Mouse (Mus musculus) left cerebral cortex, postnatal 25 days (tissue): ENCODE data around the gene Cblc. TPM values are rescaled to one million over a fixed set of nuclear protein-coding genes. Genes with fewer than 3 reads are reported as not detected.

ENCODE experiments used
- DNase-seq, 2 experiments: peaks; one replicate each; pipeline ENCODE4 v3.0.0; 2022; ENCODE audit warnings: low spot score in 2 of 2, mixed read lengths in 1 of 2
- intact Hi-C: fragments of 180-260 bp; cut with DNase I; formaldehyde crosslinking; loops from one replicate; pipeline ENCODE4 v1.15.1; 2025
- total RNA-seq, 2 experiments: library from RNA; stranded (reverse); gene quantifications; 2 replicates each; pipeline ENCODE4 v1.2.3; 2021

Gene Cblc
- total RNA-seq, 2 experiments from 2014 or later, result not detected

GRCm38 (mm10) chr7:19740269-19740668 lies 56.3 kb downstream of the Cblc start:
- no peak for DNase-seq
- intact Hi-C loops, result no loop called here

GRCm38 (mm10) chr7:19738771-19739170 lies 57.8 kb downstream of the Cblc start:
- DNase-seq, result no peak
- intact Hi-C loops, result no loop called here

- DNase-seq, result no peak
- intact Hi-C loops, result no loop called here
Observed at GRCm38 (mm10) chr7:19736389-19737057, 60.1 kb downstream of the Cblc start.

- intact Hi-C loops, result no loop called here
- DNase-seq, result no peak
Observed at GRCm38 (mm10) chr7:19734178-19734666, 62.4 kb downstream of the Cblc start.

Other genes with a start within 250 kb of the Cblc start
- gene Ppp1r37, start 233.7 kb downstream of the Cblc start, total RNA-seq, result 100 to 1,000 TPM; 122 TPM
- 1 to 10 TPM in 1 of 2 experiments, under 1 TPM in 1; 0.27 to 1.1 TPM for gene Zfp296, start 219.5 kb downstream of the Cblc start, total RNA-seq
- 10 to 100 TPM; 43.7 to 47.1 TPM for gene Gemin7, start 219.2 kb downstream of the Cblc start, total RNA-seq
- 10 to 100 TPM; 70.9 to 81.0 TPM for gene Clasrp, start 192.3 kb downstream of the Cblc start, total RNA-seq
- gene Relb, start 167.4 kb downstream of the Cblc start, total RNA-seq, result 1 to 10 TPM; 6.6 to 7.5 TPM
- 100 to 1,000 TPM; 144 to 151 TPM for gene Clptm1, start 131.8 kb downstream of the Cblc start, total RNA-seq
- gene Apoc2, start 118.9 kb downstream of the Cblc start, total RNA-seq, result not detected
- not detected for gene Gm44805, start 115.4 kb downstream of the Cblc start, total RNA-seq
- not detected for gene Apoc4, start 115.3 kb downstream of the Cblc start, total RNA-seq
- 1 to 10 TPM; 2.6 to 4.0 TPM for gene Apoc1, start 104.1 kb downstream of the Cblc start, total RNA-seq
- 1,000 to 10,000 TPM; 2,052 to 2,099 TPM for gene Apoe, start 97.6 kb downstream of the Cblc start, total RNA-seq
- gene Tomm40, start 81.4 kb downstream of the Cblc start, total RNA-seq, result 100 to 1,000 TPM; 112 to 115 TPM
- gene Nectin2, start 46.3 kb downstream of the Cblc start, total RNA-seq, result 1 to 10 TPM; 7.4 to 9.3 TPM
- 10 to 100 TPM; 10.4 to 12.5 TPM for gene Bcam, start 25.8 kb downstream of the Cblc start, total RNA-seq
- under 1 TPM; 0.46 to 0.53 TPM for gene Bcl3, start 26.0 kb upstream of the Cblc start, total RNA-seq
- gene Gm19345, start 55.2 kb upstream of the Cblc start, total RNA-seq, result 1 to 10 TPM; 2.3 to 2.5 TPM
- gene Ceacam16, start 64.5 kb upstream of the Cblc start, total RNA-seq, result not detected
- not detected for gene Ceacam19, start 91.2 kb upstream of the Cblc start, total RNA-seq
- gene Pvr, start 124.4 kb upstream of the Cblc start, total RNA-seq, result 10 to 100 TPM; 10.7 to 13.3 TPM
- gene Igsf23, start 153.9 kb upstream of the Cblc start, total RNA-seq, result not detected
- not detected for gene Ceacam20, start 168.6 kb upstream of the Cblc start, total RNA-seq
- gene Nlrp9b, start 194.7 kb upstream of the Cblc start, total RNA-seq, result not detected